Mouse (Mus musculus): ENCODE results near the gene Tprn.

GRCm38 (mm10) chr2:25303931-25304656, 41.7 kb downstream of the Tprn start:
- TF ChIP-seq CTCF (IDR thresholded peaks at IDR 0.05; ENCODE audit: low read depth) (no peak), EP300 (IDR thresholded peaks at IDR 0.05; ENCODE audit: low read depth) (no peak)

Data from liver, embryonic 14.5 days (tissue).